Mouse (Mus musculus): ENCODE results near the gene Blm.

DNA sequence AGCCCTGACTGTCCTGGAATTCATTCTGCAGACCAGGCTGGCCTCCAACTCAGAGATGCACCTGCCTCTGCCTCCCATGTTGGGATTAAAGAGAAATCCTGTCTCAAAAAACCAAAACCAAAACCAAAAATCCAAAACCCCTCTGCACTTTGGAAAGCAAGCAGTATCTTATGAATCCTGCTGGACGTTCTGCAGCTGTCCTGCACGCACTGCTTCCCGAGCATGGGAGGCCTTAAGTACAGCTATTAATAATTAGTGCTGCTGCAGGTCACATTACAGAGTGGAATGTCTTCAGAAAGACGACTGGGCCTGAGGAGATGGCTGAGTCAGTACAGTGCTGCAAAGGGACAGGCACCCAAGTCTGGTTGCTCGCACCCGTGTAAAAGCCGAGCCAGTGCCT, 73.0 kb downstream of the Blm start:
- no peak for TF ChIP-seq FLI1 (IDR thresholded peaks at IDR 0.05; ENCODE audit: low read length)
- TF ChIP-seq GATA1 (IDR thresholded peaks at IDR 0.05; ENCODE audit: borderline replicate concordance, low read length) = no peak
